Mouse (Mus musculus) right cerebral cortex, postnatal 14 days (tissue): ENCODE results near the gene Vdac1.
A peak's percentile ranks its signal among the peaks of the same experiment; 100 is the strongest.

ENCODE experiments used
- DNase-seq: peaks from one replicate; pipeline ENCODE4 v3.0.0; 2022

Gene Vdac1

GRCm38 (mm10) chr11:52421053-52421778 lies 60.6 kb downstream of the Vdac1 start:
- DNase-seq, result peak; percentile 69

DNA sequence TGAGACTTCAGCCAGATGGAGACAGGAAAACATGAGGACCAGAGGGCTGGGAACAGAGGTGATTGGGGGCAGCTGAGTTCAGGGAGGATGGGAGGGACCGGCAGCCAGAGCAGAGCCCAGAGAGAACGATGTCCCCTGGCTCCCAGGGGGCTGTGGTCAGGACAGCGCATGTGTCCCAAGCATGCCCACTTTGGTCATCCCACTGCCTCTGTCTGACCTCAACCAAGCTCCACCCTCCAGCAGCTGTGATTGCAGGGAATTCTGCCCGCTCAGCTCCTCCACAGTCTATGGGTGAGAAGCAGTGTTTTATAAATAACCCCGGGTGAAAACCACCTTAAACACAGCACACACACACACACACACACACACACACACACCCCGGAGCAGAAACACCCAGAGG lies 68.8 kb downstream of the Vdac1 start:
- DNase-seq, result no peak

GRCm38 (mm10) chr11:52431594-52431993 lies 70.9 kb downstream of the Vdac1 start:
- DNase-seq, result peak; percentile 39

GRCm38 (mm10) chr11:52432148-52432547 lies 71.5 kb downstream of the Vdac1 start:
- no peak for DNase-seq

DNA sequence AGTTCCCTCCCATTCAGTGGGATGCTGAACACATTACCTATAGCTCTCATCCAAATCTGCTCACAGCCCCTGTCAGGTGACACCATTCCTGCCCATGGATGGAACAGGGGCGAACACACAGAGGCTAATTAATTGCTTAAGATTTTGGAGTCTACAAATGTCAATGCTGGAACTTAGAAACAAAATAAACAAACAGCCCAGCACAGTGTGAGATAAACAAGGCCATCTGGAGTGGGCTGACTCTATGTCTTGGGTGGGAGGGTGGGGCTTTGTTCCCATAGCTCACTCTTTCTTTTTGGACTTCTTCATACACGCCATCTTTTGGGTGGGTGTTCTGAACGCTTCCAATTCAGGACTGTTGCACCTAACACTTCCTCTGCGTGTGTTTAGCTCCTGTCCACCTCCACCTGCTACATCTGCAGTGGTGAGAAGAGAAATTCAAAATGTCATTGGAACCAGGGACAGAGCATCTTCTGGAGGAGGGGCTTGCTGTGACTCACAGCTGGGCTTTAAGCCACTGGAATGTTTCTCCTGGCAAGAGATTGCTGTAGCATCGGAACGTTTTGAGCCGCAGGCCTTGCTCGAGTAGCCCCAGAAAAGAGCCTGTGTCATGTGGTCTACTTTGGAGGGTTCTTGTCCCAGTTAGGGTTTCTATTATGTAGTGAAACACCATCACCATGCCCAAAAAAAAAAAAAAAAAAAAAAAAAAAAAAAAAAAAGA lies 72.6 kb downstream of the Vdac1 start:
- DNase-seq, result peak; percentile 16

- DNase-seq, result no peak
Observed at GRCm38 (mm10) chr11:52433797-52434195, 73.1 kb downstream of the Vdac1 start.

- DNase-seq, result no peak
Observed at GRCm38 (mm10) chr11:52435466-52435865, 74.8 kb downstream of the Vdac1 start.

DNA sequence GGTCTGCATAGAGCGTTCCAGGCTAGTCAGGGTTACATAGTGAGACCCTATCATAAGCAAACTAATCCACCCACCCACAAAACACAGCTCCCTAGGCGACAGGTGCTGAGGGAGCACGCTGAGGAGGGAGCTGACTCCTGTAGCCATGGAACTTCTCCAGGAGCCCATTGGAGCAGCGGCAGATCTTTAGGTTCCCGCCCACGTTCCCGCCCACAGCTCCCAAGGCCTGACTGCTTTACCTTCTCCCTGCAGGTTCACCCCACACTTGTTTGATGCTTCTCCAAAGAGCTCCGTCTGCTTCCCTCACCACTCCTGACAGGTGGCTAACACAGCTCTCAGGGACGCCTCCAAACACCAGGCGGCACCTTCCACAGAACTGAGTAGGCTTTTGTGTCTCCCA lies 76.5 kb downstream of the Vdac1 start:
- DNase-seq, result peak; percentile 42
